Mouse (Mus musculus) kidney, postnatal 0 days (tissue): ENCODE results near the gene Auh. TPM values are rescaled to one million over a fixed set of nuclear protein-coding genes. Genes with fewer than 3 reads are reported as not detected.

ENCODE experiments used
- ATAC-seq: fragments of 200-750 bp; cut with Nextera tagmentation; replicated peaks from 2 replicates; pipeline ENCODE4 v1.8.0; 2017; ENCODE audit warnings: low read depth, moderate number of reproducible peaks, moderate TSS enrichment, moderate library complexity; ENCODE audit not compliant: low FRiP score
- DNase-seq: peaks from one replicate; pipeline ENCODE4 v3.0.0-alpha.2; 2016; ENCODE audit warnings: low spot score
- H3K27ac ChIP-seq: fragments of 300-500 bp; sonication (generic); 2 replicates; pipeline ENCODE4 v1.5.1; 2014; ENCODE audit warnings: mild to moderate bottlenecking
- H3K27me3 ChIP-seq: fragments of 300-500 bp; sonication (generic); 2 replicates; pipeline ENCODE4 v1.6.1; 2014; ENCODE audit warnings: low read length, mixed read lengths; ENCODE audit not compliant: insufficient read depth
- H3K36me3 ChIP-seq: fragments of 300-500 bp; sonication (generic); 2 replicates; pipeline ENCODE4 v1.6.1; 2014; ENCODE audit warnings: low read length, mixed read lengths; ENCODE audit not compliant: insufficient read depth
- H3K4me1 ChIP-seq: fragments of 300-500 bp; sonication (generic); replicated peaks from 2 replicates; pipeline ENCODE4 v1.6.1; 2014; ENCODE audit warnings: antibody characterized with exemption, low read length, mixed read lengths; ENCODE audit not compliant: insufficient read depth
- H3K4me2 ChIP-seq: fragments of 300-500 bp; sonication (generic); 2 replicates; pipeline ENCODE4 v1.6.1; 2014; ENCODE audit warnings: mild to moderate bottlenecking, low read length, moderate library complexity, mixed read lengths
- H3K4me3 ChIP-seq: fragments of 300-500 bp; sonication (generic); replicated peaks from 2 replicates; pipeline ENCODE4 v1.5.1; 2014; ENCODE audit warnings: low read depth, low read length
- H3K9ac ChIP-seq: fragments of 300-500 bp; sonication (generic); 2 replicates; pipeline ENCODE4 v1.6.1; 2014; ENCODE audit warnings: low read depth, low read length
- H3K9me3 ChIP-seq: fragments of 300-500 bp; sonication (generic); replicated peaks from 2 replicates; pipeline ENCODE4 v1.6.1; 2016; ENCODE audit warnings: low read length, inconsistent platforms, mixed read lengths
- CTCF ChIP-seq: IDR thresholded peaks from 2 replicates; pipeline ENCODE4 v1.5.1; 2016; ENCODE audit warnings: antibody characterized with exemption, low read depth, mild to moderate bottlenecking, moderate library complexity
- WGBS: fragments of 180-500 bp; shearing (Covaris S2); extraction: QIAGEN DNeasy Blood & Tissue Kit; methylation state at CpG from one replicate; pipeline ENCODE4 v1.1.7; 2014; 5-methylcytosine and 5-hydroxymethylcytosine counted together
- polyA plus RNA-seq: library from polyadenylated mRNA; unstranded; fragments of >200 nt; fragmentation: Nextera tagmentation; extraction: Ambion mirVana; gene quantifications from 2 replicates; pipeline ENCODE4 v1.2.1, GENCODE M21; 2015

The Auh gene
- polyA plus RNA-seq, 1 experiment from 2014 or later = 81.3 TPM

- Histone ChIP-seq H3K9me3 (no peaks in the 10 kb centered on the region), H3K27me3 (no peaks in the 10 kb centered on the region), H3K27ac (no peak overlapping the region), H3K4me2 (no peak overlapping the region), H3K4me3 (no peak overlapping the region), H3K36me3 (no peaks in the 10 kb centered on the region), H3K9ac (no peak overlapping the region), H3K4me1 (peaks cover 19% of the 10 kb centered on the region; the same call in 1 of the 2 replicates)
- WGBS = 63% methylated on average over 3 of the region's 3 CpGs
- no peak for TF ChIP-seq CTCF
- DNase-seq (no peak), ATAC-seq (peak; percentile 76)
Observed at GRCm38 (mm10) chr13:52974676-52975075, 45.2 kb upstream of the Auh start.

DNA sequence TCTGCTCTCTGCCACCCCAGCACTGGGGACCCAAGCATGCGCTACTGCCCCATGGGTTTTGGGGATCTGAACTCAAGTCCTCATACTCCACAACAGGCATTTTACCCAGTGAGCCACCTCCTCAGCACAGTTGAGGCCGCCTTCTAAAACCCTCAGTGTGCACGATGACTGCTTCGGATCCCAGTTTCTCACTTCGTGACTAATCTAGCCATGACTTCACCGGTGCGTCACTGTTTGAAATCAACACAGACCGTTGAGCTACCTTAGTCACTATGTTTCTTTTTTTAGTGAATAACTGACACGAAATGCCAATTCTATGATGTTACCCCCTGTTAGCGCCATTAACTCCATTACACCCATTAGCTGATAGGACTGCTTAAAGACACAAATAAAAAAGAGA, 43.9 kb upstream of the Auh start:
- peaks cover 19% of the 10 kb centered on the region; the same call in 1 of the 2 replicates for H3K4me1 ChIP-seq
- H3K4me2 ChIP-seq = no peak overlapping the region
- no peaks in the 10 kb centered on the region for H3K9me3 ChIP-seq
- no peak for TF ChIP-seq CTCF
- no peak overlapping the region for H3K27ac ChIP-seq
- H3K4me3 ChIP-seq = no peak overlapping the region
- no peaks in the 10 kb centered on the region for H3K27me3 ChIP-seq
- DNase-seq (no peak), ATAC-seq (no peak)
- peaks cover 4% of the 10 kb centered on the region; the same call in 1 of the 2 replicates for H3K36me3 ChIP-seq
- H3K9ac ChIP-seq = no peak overlapping the region
- WGBS = 94% methylated on average over 10 of the region's 10 CpGs

- Histone ChIP-seq H3K4me1 (peaks cover 17% of the 10 kb centered on the region; the same call in 1 of the 2 replicates), H3K36me3 (peaks cover 12% of the 10 kb centered on the region), H3K9ac (no peak overlapping the region), H3K27me3 (no peaks in the 10 kb centered on the region), H3K4me3 (no peak overlapping the region), H3K9me3 (no peaks in the 10 kb centered on the region), H3K4me2 (no peak overlapping the region), H3K27ac (no peak overlapping the region)
- TF ChIP-seq CTCF = no peak
- WGBS = 89% methylated on average over 3 of the region's 3 CpGs
- no peak for ATAC-seq
- DNase-seq = no peak
Observed at GRCm38 (mm10) chr13:52972626-52973025, 43.1 kb upstream of the Auh start.

GRCm38 (mm10) chr13:52970876-52971275, 41.4 kb upstream of the Auh start:
- Histone ChIP-seq H3K4me2 (no peak overlapping the region), H3K4me3 (no peak overlapping the region), H3K9ac (no peak overlapping the region), H3K4me1 (peaks cover 5% of the 10 kb centered on the region; the same call in 1 of the 2 replicates), H3K36me3 (peaks cover 28% of the 10 kb centered on the region), H3K27ac (no peak overlapping the region), H3K27me3 (no peaks in the 10 kb centered on the region), H3K9me3 (no peaks in the 10 kb centered on the region)
- TF ChIP-seq CTCF = no peak
- WGBS = 79% methylated on average over 6 of the region's 6 CpGs
- ATAC-seq (no peak), DNase-seq (no peak)

GRCm38 (mm10) chr13:52962922-52963321, 33.4 kb upstream of the Auh start:
- Histone ChIP-seq H3K9ac (no peak overlapping the region), H3K4me2 (no peak overlapping the region), H3K9me3 (no peaks in the 10 kb centered on the region), H3K36me3 (peaks cover 19% of the 10 kb centered on the region), H3K4me1 (no peaks in the 10 kb centered on the region), H3K27me3 (no peaks in the 10 kb centered on the region), H3K27ac (no peak overlapping the region), H3K4me3 (no peak overlapping the region)
- no peak for DNase-seq
- WGBS = 89% methylated on average over 4 of the region's 4 CpGs
- TF ChIP-seq CTCF = no peak
- no peak for ATAC-seq

GRCm38 (mm10) chr13:52962361-52962760, 32.9 kb upstream of the Auh start:
- no peak for TF ChIP-seq CTCF
- DNase-seq (no peak), ATAC-seq (no peak)
- no peak overlapping the region for H3K9ac ChIP-seq
- no peaks in the 10 kb centered on the region for H3K27me3 ChIP-seq
- no peaks in the 10 kb centered on the region for H3K9me3 ChIP-seq
- 82% methylated on average over 6 of the region's 6 CpGs for WGBS
- peaks cover 13% of the 10 kb centered on the region for H3K36me3 ChIP-seq
- no peak overlapping the region for H3K4me3 ChIP-seq
- H3K4me1 ChIP-seq = no peaks in the 10 kb centered on the region
- no peak overlapping the region for H3K4me2 ChIP-seq
- no peak overlapping the region for H3K27ac ChIP-seq
